Mouse (Mus musculus) CD8-positive naive resting alpha-beta T cell, adult 57 days (primary cell): Measurements from ENCODE around the gene Nlrp14. TPM values are rescaled to one million over a fixed set of nuclear protein-coding genes. Genes with fewer than 3 reads are reported as not detected.

Source experiments
- total RNA-seq: library from RNA; stranded (reverse); gene quantifications from one replicate; pipeline ENCODE4 v1.2.4, GENCODE M21; 2023

The Nlrp14 gene
- not detected for total RNA-seq

GRCm38 (mm10) chr7:107166690-107167089 lies at the start of gene Nlrp14:
Gene Nlrp14, plus strand, starts transcription at chr7:107166990.

DNA sequence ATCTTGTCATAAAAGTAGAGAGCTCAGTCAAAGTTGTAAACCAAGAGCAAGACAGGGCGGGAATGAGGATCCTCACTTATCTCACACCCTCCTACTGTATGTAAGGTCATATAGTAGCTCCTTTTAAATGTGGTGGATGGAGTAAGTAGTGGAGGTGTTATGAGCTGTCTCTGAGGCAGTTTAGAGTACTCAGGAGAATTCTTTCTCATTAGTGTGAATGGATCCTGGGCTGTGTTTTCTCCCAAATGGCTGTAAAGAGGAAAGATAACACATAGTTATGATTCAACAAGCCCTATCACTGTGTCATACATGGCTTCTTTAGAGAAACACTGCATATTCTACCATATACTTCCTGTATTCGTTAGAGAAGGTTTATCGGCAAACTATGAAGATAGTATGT lies 35.8 kb upstream of the Nlrp14 start, which contains the start of gene Olfr715:
Gene Olfr715 (minus strand): TSS at position 101 of the 400 bp plus-strand sequence.

GRCm38 (mm10) chr7:107138027-107138426 lies 28.8 kb upstream of the Nlrp14 start, which contains the start of gene Olfr716:
Gene Olfr716, plus strand, starts transcription at chr7:107138327.

DNA sequence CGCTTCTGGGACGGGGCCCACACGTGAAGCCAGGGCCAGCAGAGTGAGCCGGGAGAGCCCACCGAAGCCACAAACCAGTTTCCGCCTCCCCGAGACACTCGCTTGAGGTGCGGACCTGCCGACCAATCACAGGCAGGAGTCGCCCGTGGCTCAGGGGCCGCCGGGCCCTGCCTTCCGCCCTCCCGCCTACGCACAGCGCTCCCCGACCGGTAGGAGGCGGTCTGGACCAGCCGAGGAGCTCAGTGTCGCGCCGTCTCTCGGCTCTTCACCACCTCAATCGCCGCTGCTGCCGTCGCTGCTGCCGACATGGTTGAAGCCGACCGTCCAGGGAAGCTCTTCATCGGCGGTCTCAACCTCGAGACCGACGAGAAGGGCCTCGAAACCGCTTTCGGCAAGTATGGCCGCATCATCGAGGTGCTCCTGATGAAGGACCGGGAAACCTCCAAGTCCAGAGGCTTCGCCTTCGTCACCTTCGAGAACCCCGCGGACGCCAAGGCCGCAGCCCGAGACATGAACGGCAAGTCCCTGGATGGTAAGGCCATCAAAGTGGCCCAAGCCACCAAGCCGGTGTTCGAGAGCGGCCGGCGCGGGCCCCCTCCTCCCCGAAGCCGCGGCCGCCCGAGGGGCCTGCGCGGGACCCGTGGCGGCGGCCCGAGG lies 42.5 kb downstream of the Nlrp14 start, which contains the start of gene Rbmxl2:
Gene Rbmxl2 (plus strand): TSS at position 242 of the 657 bp plus-strand sequence.

Other genes starting within 250 kb of the Nlrp14 start
- gene Olfr709-ps1, start 234.8 kb upstream of the Nlrp14 start, total RNA-seq = 0.12 TPM
- gene Olfr710, start 218.7 kb upstream of the Nlrp14 start, total RNA-seq = not detected
- gene Olfr6, start 203.1 kb upstream of the Nlrp14 start, total RNA-seq = not detected
- gene Olfr711, start 191.5 kb upstream of the Nlrp14 start, total RNA-seq = not detected
- gene Olfr2, start 160.9 kb upstream of the Nlrp14 start, total RNA-seq = not detected
- gene Olfr713, start 135.8 kb upstream of the Nlrp14 start, total RNA-seq = not detected
- gene Olfr714, start 96.0 kb upstream of the Nlrp14 start, total RNA-seq = not detected
- not detected for gene Olfr17, start 73.8 kb upstream of the Nlrp14 start, total RNA-seq
- gene Olfr715b, start 56.6 kb upstream of the Nlrp14 start, total RNA-seq = not detected
- not detected for gene Olfr715, start 35.9 kb upstream of the Nlrp14 start, total RNA-seq
- not detected for gene Olfr716, start 28.7 kb upstream of the Nlrp14 start, total RNA-seq
- not detected for gene Rbmxl2, start 42.5 kb downstream of the Nlrp14 start, total RNA-seq
- not detected for gene Syt9, start 203.7 kb downstream of the Nlrp14 start, total RNA-seq